Mouse (Mus musculus) heart, postnatal 0 days (tissue): ENCODE data around the gene Sds.

Experiments used
- CTCF ChIP-seq: IDR thresholded peaks from 2 replicates; pipeline ENCODE4 v1.5.1; 2016; ENCODE audit warnings: antibody characterized with exemption, control low read depth, low read depth
- EP300 ChIP-seq: IDR thresholded peaks from 2 replicates; pipeline ENCODE4 v1.6.1; 2016; ENCODE audit warnings: antibody characterized with exemption, low read depth

GRCm38 (mm10) chr5:120431001-120431583 lies 45.2 kb upstream of the Sds start:
- TF ChIP-seq CTCF (no peak), EP300 (no peak)
